Mouse (Mus musculus) splenic B cell, adult 2 months (primary cell): ENCODE data around the gene Gm6176.
"Not testable (repeated sequence)": the region's sequence is repeated elsewhere in the genome, so short reads cannot be mapped to it uniquely, and the experiment has no call there.

ENCODE experiments used
- DNase-seq: peaks from one replicate; pipeline ENCODE4 v3.0.0-alpha.2; 2011; ENCODE audit warnings: low read depth, low spot score
- H3K27me3 ChIP-seq: 2 replicates; pipeline ENCODE4 v1.6.1; 2012; ENCODE audit warnings: mild to moderate bottlenecking, low read length, moderate library complexity, mixed read lengths; ENCODE audit not compliant: control insufficient read depth, poor library complexity, insufficient read depth, severe bottlenecking
- H3K36me3 ChIP-seq: 2 replicates; pipeline ENCODE4 v1.6.1; 2012; ENCODE audit warnings: mild to moderate bottlenecking, low read length, moderate library complexity, mixed read lengths; ENCODE audit not compliant: control insufficient read depth, poor library complexity, insufficient read depth, severe bottlenecking

Gm6176 gene

DNA sequence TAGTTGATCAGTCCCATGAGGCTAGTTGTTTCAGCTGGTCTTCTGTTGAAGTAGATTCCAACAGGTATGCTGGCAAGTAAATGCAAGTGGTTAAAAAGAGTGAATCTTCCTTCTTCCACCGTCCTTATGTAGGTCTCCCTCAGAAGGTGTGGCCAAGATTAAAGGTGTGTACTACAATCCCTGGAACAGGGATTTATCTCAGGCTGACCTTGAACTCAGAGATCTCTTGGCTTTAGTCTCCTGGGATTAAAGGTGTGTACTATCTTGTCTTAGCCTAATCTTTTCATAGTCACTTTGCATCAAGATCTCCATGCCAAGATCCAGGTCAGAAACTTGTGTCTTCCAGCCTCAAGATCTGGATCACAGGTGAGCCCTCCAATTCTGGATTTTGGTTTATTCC, at the start of gene Gm6176:
TSS of gene Gm6176 (minus strand) at position 101 of the 400 bp plus-strand sequence.
- not testable (repeated sequence) for H3K36me3 ChIP-seq, DNase-seq, H3K27me3 ChIP-seq

DNA sequence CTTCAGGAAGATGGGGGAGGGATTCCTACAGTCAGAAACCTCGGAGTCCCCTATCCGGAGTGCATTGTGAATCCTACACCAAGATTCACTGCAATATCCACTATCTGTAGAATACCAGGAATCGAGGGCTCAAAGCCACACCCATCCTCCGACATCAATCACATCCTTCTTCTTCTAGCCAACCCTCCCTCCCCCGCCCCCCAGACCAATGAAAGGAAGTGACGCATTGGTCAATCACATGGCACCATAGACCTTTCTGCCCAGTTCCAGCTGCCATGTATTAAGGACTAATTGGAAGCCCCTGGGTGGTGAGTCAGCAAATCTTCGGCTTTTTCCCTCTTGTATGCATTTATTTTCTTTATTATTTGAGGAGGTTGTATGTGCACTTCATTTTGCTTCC, 12.7 kb upstream of the Gm6176 start, which contains the start of gene Vmn1r139:
TSS of gene Vmn1r139 (plus strand) at position 301 of the 400 bp plus-strand sequence.
- not testable (repeated sequence) for H3K36me3 ChIP-seq, DNase-seq, H3K27me3 ChIP-seq

DNA sequence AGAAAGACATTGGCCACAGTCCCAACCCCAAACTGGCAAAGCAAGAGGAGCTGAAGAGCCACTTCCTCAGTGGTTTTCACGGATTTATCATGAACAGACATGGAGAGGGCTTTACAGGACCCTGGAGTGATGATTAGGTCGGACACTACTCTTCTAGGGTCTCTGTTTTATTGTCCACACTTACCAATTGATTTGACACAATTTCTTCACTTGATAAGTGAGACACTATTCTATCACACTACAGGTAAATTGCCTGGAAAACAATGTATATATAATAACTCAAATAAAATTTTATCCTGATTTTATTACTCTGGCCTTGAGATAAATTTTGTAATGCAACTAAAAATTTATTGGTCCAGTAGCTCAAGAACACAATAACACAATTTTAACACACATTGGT, 27.3 kb downstream of the Gm6176 start, which contains the start of gene Vmn1r138:
TSS of gene Vmn1r138 (minus strand) at position 101 of the 400 bp plus-strand sequence.
- not testable (repeated sequence) for H3K27me3 ChIP-seq, DNase-seq, H3K36me3 ChIP-seq
